Mouse (Mus musculus): ENCODE data around the gene Fgf2. TPM values are rescaled to one million over a fixed set of nuclear protein-coding genes. Genes with fewer than 3 reads are reported as not detected.

Fgf2 gene
- polyA plus RNA-seq (2012; rRNA removed), result 1.8 and 2.3 TPM in 2 replicates

DNA sequence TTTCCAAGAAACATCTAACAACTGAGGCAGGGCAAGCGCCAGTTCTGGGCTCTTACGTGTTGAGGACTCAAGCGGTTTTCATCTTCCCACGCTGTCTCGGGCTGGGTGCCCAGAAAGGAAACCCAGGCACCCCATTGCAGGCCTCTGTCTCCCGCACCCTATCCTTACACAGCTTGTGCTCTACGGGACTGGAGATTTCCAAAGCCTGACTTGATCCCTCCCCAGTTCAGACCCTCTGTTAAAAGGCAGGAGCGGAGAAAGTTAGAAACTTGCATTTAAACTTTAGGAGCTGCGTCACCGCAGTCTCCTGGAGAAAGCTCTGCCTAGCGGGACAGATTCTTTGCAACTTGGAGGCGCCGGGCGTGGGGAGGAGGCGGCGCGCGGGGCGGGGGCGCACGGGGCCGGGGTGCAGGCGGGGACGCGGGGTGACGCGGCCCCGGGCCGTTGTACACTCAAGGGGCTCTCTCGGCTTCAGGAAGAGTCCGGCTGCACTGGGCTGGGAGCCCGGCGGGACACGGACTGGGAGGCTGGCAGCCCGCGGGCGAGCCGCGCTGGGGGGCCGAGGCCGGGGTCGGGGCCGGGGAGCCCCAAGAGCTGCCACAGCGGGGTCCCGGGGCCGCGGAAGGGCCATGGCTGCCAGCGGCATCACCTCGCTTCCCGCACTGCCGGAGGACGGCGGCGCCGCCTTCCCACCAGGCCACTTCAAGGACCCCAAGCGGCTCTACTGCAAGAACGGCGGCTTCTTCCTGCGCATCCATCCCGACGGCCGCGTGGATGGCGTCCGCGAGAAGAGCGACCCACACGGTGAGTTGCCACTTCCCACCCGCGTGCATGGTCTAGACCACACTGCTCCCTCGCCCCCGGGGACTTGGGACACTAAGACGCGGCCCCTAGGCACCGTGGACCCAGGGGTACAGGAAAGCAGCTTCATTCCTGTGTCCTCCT, at the start of gene Fgf2:
Gene Fgf2 (plus strand): TSS at position 126 of the 945 bp plus-strand sequence.
- Histone ChIP-seq H3K4me3 (replicated peaks; ENCODE audit: insufficient read depth, low read depth, low read length) (peak within 1 kb of the TSS; percentile 25), H3K4me1 (ENCODE audit: control insufficient read depth, insufficient read depth, low read length) (0 out of 2 replicates have a peak, but pooled peaks cover 4% of the 10 kb centered on the region), H3K27ac (ENCODE audit: insufficient read depth, low read length) (no peak within 1 kb of the TSS), H3K27me3 (ENCODE audit: control insufficient read depth, insufficient read depth, low read length) (peaks cover 4% of the 10 kb centered on the region; the same call in 1 of the 2 replicates)
- 2% methylated on average over 75 of the region's 75 CpGs for WGBS
- no peak for TF ChIP-seq POLR2A (IDR thresholded peaks at IDR 0.05; ENCODE audit: borderline replicate concordance, insufficient read depth, low read length)
- no peak for TF ChIP-seq CTCF (IDR thresholded peaks at IDR 0.05; ENCODE audit: borderline replicate concordance, insufficient read depth, low read depth, low read length)
- peak; percentile 10 to 14 for DNase-seq

DNA sequence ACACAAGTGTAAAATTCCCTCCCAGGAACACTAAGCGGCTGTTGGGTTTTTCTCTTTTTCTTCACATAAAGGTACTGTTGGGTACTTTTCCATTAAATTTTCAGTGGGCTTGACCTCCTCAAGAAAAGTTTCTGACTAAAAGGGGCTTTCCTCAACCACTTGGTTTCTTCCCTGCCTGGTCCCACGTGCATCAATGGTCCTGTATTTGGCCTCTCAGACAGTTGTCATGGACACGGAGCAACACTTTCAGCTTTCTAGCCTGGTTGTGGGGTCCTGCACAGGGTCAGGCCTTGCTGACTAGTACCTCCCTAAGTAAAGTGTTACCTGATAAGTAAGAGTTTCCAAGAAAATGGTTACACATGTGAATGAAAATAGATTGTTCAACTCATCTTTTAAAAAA, 48.7 kb upstream of the Fgf2 start:
- no peaks in the 10 kb centered on the region for H3K4me1 ChIP-seq (ENCODE audit: control insufficient read depth, insufficient read depth, low read length)
- TF ChIP-seq POLR2A (IDR thresholded peaks at IDR 0.05; ENCODE audit: borderline replicate concordance, insufficient read depth, low read length), result no peak
- no peak for TF ChIP-seq CTCF (IDR thresholded peaks at IDR 0.05; ENCODE audit: borderline replicate concordance, insufficient read depth, low read depth, low read length)
- H3K27ac ChIP-seq (ENCODE audit: insufficient read depth, low read length), result no peak overlapping the region
- DNase-seq, result no peak
- no peak overlapping the region for H3K4me3 ChIP-seq (replicated peaks; ENCODE audit: insufficient read depth, low read depth, low read length)
- H3K27me3 ChIP-seq (ENCODE audit: control insufficient read depth, insufficient read depth, low read length), result no peaks in the 10 kb centered on the region
- 67% methylated on average over 3 of the region's 3 CpGs for WGBS

DNA sequence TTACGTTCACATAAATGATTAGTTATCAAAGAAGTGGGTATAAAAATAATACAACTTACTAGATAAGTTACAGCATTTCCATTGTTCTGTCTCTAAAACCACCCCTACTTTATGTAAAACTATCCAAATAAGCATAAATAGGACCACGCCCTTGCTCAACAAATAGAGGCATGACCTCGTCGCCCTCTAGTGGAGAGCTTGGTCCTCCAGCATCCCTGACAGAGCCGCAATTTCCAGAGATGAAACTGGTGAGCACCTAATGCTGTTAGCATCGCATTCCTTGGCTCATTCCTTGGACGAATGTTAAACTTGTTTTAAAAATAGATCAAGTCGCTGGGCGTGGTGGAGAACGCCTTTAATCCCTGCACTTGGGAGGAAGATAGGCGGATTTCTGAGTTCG, 45.5 kb upstream of the Fgf2 start:
- Histone ChIP-seq H3K27me3 (ENCODE audit: control insufficient read depth, insufficient read depth, low read length) (no peaks in the 10 kb centered on the region), H3K27ac (ENCODE audit: insufficient read depth, low read length) (no peak overlapping the region), H3K4me1 (ENCODE audit: control insufficient read depth, insufficient read depth, low read length) (no peaks in the 10 kb centered on the region), H3K4me3 (replicated peaks; ENCODE audit: insufficient read depth, low read depth, low read length) (no peak overlapping the region)
- peak in 1 of 2 experiments; percentile 6 for DNase-seq
- WGBS, result 38% methylated on average over 12 of the region's 12 CpGs
- TF ChIP-seq POLR2A (IDR thresholded peaks at IDR 0.05; ENCODE audit: borderline replicate concordance, insufficient read depth, low read length), result no peak
- TF ChIP-seq CTCF (IDR thresholded peaks at IDR 0.05; ENCODE audit: borderline replicate concordance, insufficient read depth, low read depth, low read length), result peak; percentile 58; the same call in 1 of the 2 replicates

DNA sequence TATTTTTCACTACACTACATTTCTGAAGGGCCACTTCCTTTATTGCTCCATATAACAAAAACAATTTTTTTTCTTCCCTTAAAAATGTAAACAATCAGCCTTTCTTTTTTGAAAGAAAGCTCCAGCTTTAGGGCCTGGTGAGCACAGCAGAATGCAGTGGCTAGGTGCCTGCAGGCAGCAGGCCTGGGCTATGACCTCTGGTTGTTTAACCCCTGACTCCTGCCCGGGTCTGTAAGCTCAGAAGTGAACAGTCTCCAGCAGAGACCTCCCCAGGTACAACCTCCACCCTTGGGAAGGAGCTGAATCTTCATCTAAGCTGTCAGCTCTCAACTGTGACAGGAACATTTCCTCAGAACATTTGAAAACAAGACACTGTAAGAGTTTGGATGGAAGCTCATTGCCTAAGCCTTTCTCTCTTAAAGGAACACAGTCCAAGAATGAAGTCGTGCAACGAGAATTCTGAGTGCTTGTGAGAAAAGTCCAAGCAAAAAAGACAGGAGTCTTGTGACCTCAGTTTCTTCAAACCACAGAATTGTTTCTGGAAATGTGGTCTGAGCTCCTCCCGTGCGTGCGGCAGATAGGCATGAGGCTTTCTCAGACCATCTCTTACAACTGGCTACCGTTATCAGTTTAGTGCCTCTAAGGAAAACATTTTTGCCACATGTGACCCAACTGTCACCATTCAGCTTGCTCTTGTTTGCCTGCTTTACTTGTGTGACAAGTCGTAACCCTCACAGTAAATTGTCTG, 44.6 kb upstream of the Fgf2 start:
- H3K4me3 ChIP-seq (replicated peaks; ENCODE audit: insufficient read depth, low read depth, low read length), result no peak overlapping the region
- no peaks in the 10 kb centered on the region for H3K27me3 ChIP-seq (ENCODE audit: control insufficient read depth, insufficient read depth, low read length)
- TF ChIP-seq POLR2A (IDR thresholded peaks at IDR 0.05; ENCODE audit: borderline replicate concordance, insufficient read depth, low read length) (no peak), CTCF (IDR thresholded peaks at IDR 0.05; ENCODE audit: borderline replicate concordance, insufficient read depth, low read depth, low read length) (no peak)
- WGBS, result 79% methylated on average over 8 of the region's 8 CpGs
- no peaks in the 10 kb centered on the region for H3K4me1 ChIP-seq (ENCODE audit: control insufficient read depth, insufficient read depth, low read length)
- H3K27ac ChIP-seq (ENCODE audit: insufficient read depth, low read length), result no peak overlapping the region
- DNase-seq, result no peak

DNA sequence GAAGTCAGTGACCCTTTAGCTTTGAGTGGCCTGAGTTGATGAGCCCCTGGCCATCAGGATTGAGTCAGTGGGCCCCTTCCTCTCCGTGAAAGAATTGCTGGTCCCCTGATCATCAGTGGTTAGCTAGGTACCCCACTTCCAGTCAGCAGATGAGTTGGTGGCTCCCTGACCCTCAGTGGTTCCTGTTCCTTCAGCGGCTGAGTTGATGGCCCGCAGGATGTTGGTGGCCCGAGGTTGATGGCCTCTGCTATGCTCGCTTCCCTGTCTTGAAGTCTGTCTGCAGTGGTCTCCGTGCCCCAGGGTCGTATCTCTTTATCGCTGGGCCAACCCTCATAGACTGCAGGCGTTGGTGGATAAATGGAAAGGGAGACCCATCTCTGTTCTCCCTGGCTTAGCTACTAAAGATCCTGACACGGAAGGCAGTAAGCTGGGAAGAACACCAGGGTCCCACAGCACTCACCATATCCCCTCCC, 36.2 kb upstream of the Fgf2 start:
- peak overlapping the region; percentile 72 for H3K4me3 ChIP-seq (replicated peaks; ENCODE audit: insufficient read depth, low read depth, low read length)
- DNase-seq, result no peak
- TF ChIP-seq CTCF (IDR thresholded peaks at IDR 0.05; ENCODE audit: borderline replicate concordance, insufficient read depth, low read depth, low read length) (no peak), POLR2A (IDR thresholded peaks at IDR 0.05; ENCODE audit: borderline replicate concordance, insufficient read depth, low read length) (no peak)
- WGBS, result 5% methylated on average over 10 of the region's 10 CpGs
- no peaks in the 10 kb centered on the region for H3K4me1 ChIP-seq (ENCODE audit: control insufficient read depth, insufficient read depth, low read length)
- H3K27me3 ChIP-seq (ENCODE audit: control insufficient read depth, insufficient read depth, low read length), result no peaks in the 10 kb centered on the region
- H3K27ac ChIP-seq (ENCODE audit: insufficient read depth, low read length), result no peak overlapping the region

DNA sequence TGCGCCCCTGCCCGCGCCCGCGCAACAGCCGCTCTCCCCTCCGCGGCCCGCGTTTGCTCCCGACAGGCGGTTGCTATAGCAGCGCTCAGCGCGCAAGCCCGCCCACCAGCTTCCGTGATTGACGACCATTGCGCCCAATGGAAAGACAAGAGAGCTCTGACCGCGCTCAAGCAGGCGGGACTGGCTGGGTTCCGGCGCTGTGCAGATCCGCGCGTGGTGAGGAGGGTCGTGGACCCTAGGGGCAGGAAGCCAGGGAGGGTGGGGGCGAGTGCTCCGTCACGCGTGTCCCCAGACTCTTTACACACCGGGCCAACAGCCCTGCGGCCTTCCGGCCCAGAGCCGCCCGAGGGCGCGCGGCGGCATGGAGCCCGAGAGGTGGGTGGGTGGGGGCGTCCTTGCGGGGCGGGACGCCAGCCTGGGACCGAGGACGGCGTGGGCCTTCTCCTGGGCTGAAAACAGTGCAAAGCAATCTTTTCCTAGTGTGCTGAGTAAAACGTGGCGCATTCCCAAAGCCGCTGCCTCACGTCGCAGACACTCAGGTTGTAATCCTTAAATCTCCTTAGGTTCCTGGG, 35.7 kb upstream of the Fgf2 start, which contains the start of the genes Bbs12 and Cetn4:
Gene Bbs12 (plus strand): TSS at position 185 of the 572 bp plus-strand sequence.
Gene Cetn4 (minus strand): TSS at position 339 of the 572 bp plus-strand sequence.
- WGBS, result 1% methylated on average over 54 of the region's 54 CpGs
- no peak within 1 kb of the TSS for H3K27ac ChIP-seq (ENCODE audit: insufficient read depth, low read length)
- no peaks in the 10 kb centered on the region for H3K4me1 ChIP-seq (ENCODE audit: control insufficient read depth, insufficient read depth, low read length)
- TF ChIP-seq POLR2A (IDR thresholded peaks at IDR 0.05; ENCODE audit: borderline replicate concordance, insufficient read depth, low read length) (peak; percentile 59; the same call in 1 of the 2 replicates), CTCF (IDR thresholded peaks at IDR 0.05; ENCODE audit: borderline replicate concordance, insufficient read depth, low read depth, low read length) (no peak)
- peak; percentile 94 to 99 for DNase-seq
- H3K4me3 ChIP-seq (replicated peaks; ENCODE audit: insufficient read depth, low read depth, low read length), result peak within 1 kb of the TSS; percentile 72
- H3K27me3 ChIP-seq (ENCODE audit: control insufficient read depth, insufficient read depth, low read length), result no peaks in the 10 kb centered on the region

DNA sequence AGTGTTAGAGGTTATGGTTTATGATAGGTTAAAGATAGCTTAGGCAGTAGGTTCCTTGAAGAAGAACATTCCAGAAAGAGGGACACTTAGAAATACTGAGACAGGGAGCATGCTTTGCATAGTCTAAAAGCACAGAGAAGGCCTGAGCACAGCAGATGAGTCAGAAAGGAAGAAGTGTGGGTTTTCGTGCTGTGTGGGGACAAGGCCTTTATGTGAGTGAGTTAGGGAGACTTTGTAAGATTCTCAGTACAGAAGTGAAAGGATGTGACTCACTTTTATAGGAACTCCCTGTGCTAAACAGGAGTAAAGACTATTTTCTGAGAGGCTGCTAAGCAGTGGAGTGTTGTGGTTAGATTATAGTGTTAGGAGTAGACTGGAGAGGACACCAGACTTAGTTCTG, 34.8 kb upstream of the Fgf2 start:
- Histone ChIP-seq H3K27ac (ENCODE audit: insufficient read depth, low read length) (no peak overlapping the region), H3K4me3 (replicated peaks; ENCODE audit: insufficient read depth, low read depth, low read length) (no peak overlapping the region), H3K27me3 (ENCODE audit: control insufficient read depth, insufficient read depth, low read length) (no peaks in the 10 kb centered on the region), H3K4me1 (ENCODE audit: control insufficient read depth, insufficient read depth, low read length) (no peaks in the 10 kb centered on the region)
- TF ChIP-seq CTCF (IDR thresholded peaks at IDR 0.05; ENCODE audit: borderline replicate concordance, insufficient read depth, low read depth, low read length) (no peak), POLR2A (IDR thresholded peaks at IDR 0.05; ENCODE audit: borderline replicate concordance, insufficient read depth, low read length) (no peak)
- WGBS, result 52% methylated on average over 1 of the region's 1 CpGs
- DNase-seq, result peak; percentile 8 to 10
